Mouse (Mus musculus): ENCODE data around the gene Thada. TPM values are rescaled to one million over a fixed set of nuclear protein-coding genes. Genes with fewer than 3 reads are reported as not detected.
A peak's percentile ranks its signal among the peaks of the same experiment; 100 is the strongest.

Thada gene
- polyA plus RNA-seq, 1 experiment, result 9.4 TPM

- Histone ChIP-seq H3K27me3 (replicated peaks; ENCODE audit: control insufficient read depth, insufficient read depth, low read length) (no peaks in the 10 kb centered on the region), H3K4me3 (ENCODE audit: insufficient read depth, low read depth, low read length) (no peak overlapping the region), H3K36me3 (ENCODE audit: control insufficient read depth, insufficient read depth, low read length) (no peaks in the 10 kb centered on the region), H3K4me1 (ENCODE audit: control insufficient read depth, insufficient read depth, low read length) (no peaks in the 10 kb centered on the region), H3K27ac (ENCODE audit: insufficient read depth, low read depth, low read length) (no peak overlapping the region)
- 47% methylated on average over 4 of the region's 4 CpGs for WGBS
- DNase-seq, result peak; percentile 16
- TF ChIP-seq CTCF (conservative IDR thresholded peaks at IDR 0.05; ENCODE audit: insufficient read depth, insufficient read length, low read depth, low read length) (no peak), POLR2A (IDR thresholded peaks at IDR 0.05; ENCODE audit: low read depth, low read length) (no peak)
Observed at GRCm38 (mm10) chr17:84474312-84474711, 8.3 kb upstream of the Thada start.

- Histone ChIP-seq H3K27me3 (replicated peaks; ENCODE audit: control insufficient read depth, insufficient read depth, low read length) (no peaks in the 10 kb centered on the region), H3K36me3 (ENCODE audit: control insufficient read depth, insufficient read depth, low read length) (peaks cover 2% of the 10 kb centered on the region), H3K27ac (ENCODE audit: insufficient read depth, low read depth, low read length) (no peak overlapping the region), H3K4me3 (ENCODE audit: insufficient read depth, low read depth, low read length) (no peak overlapping the region), H3K4me1 (ENCODE audit: control insufficient read depth, insufficient read depth, low read length) (no peaks in the 10 kb centered on the region)
- DNase-seq, result no peak
- WGBS, result 52% methylated on average over 4 of the region's 4 CpGs
- TF ChIP-seq POLR2A (IDR thresholded peaks at IDR 0.05; ENCODE audit: low read depth, low read length), result no peak
Observed at GRCm38 (mm10) chr17:84435012-84435411, 31.0 kb downstream of the Thada start.

GRCm38 (mm10) chr17:84434233-84434632, 31.8 kb downstream of the Thada start:
- no peak for DNase-seq
- TF ChIP-seq CTCF (conservative IDR thresholded peaks at IDR 0.05; ENCODE audit: insufficient read depth, insufficient read length, low read depth, low read length) (no peak), POLR2A (IDR thresholded peaks at IDR 0.05; ENCODE audit: low read depth, low read length) (no peak)
- Histone ChIP-seq H3K36me3 (ENCODE audit: control insufficient read depth, insufficient read depth, low read length) (peaks cover 2% of the 10 kb centered on the region), H3K4me1 (ENCODE audit: control insufficient read depth, insufficient read depth, low read length) (no peaks in the 10 kb centered on the region), H3K27me3 (replicated peaks; ENCODE audit: control insufficient read depth, insufficient read depth, low read length) (no peaks in the 10 kb centered on the region), H3K27ac (ENCODE audit: insufficient read depth, low read depth, low read length) (no peak overlapping the region), H3K4me3 (ENCODE audit: insufficient read depth, low read depth, low read length) (no peak overlapping the region)

- H3K36me3 ChIP-seq (ENCODE audit: control insufficient read depth, insufficient read depth, low read length), result peaks cover 4% of the 10 kb centered on the region
- H3K4me1 ChIP-seq (ENCODE audit: control insufficient read depth, insufficient read depth, low read length), result no peaks in the 10 kb centered on the region
- H3K4me3 ChIP-seq (ENCODE audit: insufficient read depth, low read depth, low read length), result no peak overlapping the region
- 49% methylated on average over 5 of the region's 5 CpGs for WGBS
- TF ChIP-seq CTCF (conservative IDR thresholded peaks at IDR 0.05; ENCODE audit: insufficient read depth, insufficient read length, low read depth, low read length), result no peak
- no peak for TF ChIP-seq POLR2A (IDR thresholded peaks at IDR 0.05; ENCODE audit: low read depth, low read length)
- no peak overlapping the region for H3K27ac ChIP-seq (ENCODE audit: insufficient read depth, low read depth, low read length)
- H3K27me3 ChIP-seq (replicated peaks; ENCODE audit: control insufficient read depth, insufficient read depth, low read length), result no peaks in the 10 kb centered on the region
- no peak for DNase-seq
Observed at GRCm38 (mm10) chr17:84431991-84432390, 34.0 kb downstream of the Thada start.

DNA sequence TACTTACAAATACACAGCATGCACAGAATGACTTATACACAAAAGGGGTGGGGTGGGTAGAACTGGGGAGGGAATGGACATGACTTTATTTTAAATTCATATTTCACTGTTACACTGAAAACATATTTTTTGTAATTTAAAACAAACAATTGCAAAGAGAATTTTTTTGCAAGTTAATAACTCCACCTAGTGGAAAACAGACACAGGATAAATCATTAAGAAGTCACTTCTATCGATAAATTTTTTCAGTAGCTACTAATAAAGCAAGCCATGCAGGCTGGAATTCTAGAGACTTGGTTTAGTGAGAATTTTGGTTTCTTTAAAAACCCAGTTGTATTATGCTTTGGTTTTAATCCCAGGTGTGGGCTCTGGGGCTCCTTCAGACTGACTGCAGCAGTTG, 41.7 kb downstream of the Thada start:
- WGBS, result 60% methylated on average over 1 of the region's 1 CpGs
- no peak for TF ChIP-seq CTCF (conservative IDR thresholded peaks at IDR 0.05; ENCODE audit: insufficient read depth, insufficient read length, low read depth, low read length)
- no peak for TF ChIP-seq POLR2A (IDR thresholded peaks at IDR 0.05; ENCODE audit: low read depth, low read length)

GRCm38 (mm10) chr17:84422916-84423315, 43.1 kb downstream of the Thada start:
- TF ChIP-seq POLR2A (IDR thresholded peaks at IDR 0.05; ENCODE audit: low read depth, low read length) (no peak), CTCF (conservative IDR thresholded peaks at IDR 0.05; ENCODE audit: insufficient read depth, insufficient read length, low read depth, low read length) (no peak)
- no peak for DNase-seq

More for the DNA sequence above, 41.7 kb downstream of the Thada start:
- Histone ChIP-seq H3K4me1 (ENCODE audit: control insufficient read depth, insufficient read depth, low read length) (no peaks in the 10 kb centered on the region), H3K27ac (ENCODE audit: insufficient read depth, low read depth, low read length) (no peak overlapping the region), H3K4me3 (ENCODE audit: insufficient read depth, low read depth, low read length) (no peak overlapping the region), H3K27me3 (replicated peaks; ENCODE audit: control insufficient read depth, insufficient read depth, low read length) (no peaks in the 10 kb centered on the region), H3K36me3 (ENCODE audit: control insufficient read depth, insufficient read depth, low read length) (peaks cover 7% of the 10 kb centered on the region)
- no peak for DNase-seq

DNA sequence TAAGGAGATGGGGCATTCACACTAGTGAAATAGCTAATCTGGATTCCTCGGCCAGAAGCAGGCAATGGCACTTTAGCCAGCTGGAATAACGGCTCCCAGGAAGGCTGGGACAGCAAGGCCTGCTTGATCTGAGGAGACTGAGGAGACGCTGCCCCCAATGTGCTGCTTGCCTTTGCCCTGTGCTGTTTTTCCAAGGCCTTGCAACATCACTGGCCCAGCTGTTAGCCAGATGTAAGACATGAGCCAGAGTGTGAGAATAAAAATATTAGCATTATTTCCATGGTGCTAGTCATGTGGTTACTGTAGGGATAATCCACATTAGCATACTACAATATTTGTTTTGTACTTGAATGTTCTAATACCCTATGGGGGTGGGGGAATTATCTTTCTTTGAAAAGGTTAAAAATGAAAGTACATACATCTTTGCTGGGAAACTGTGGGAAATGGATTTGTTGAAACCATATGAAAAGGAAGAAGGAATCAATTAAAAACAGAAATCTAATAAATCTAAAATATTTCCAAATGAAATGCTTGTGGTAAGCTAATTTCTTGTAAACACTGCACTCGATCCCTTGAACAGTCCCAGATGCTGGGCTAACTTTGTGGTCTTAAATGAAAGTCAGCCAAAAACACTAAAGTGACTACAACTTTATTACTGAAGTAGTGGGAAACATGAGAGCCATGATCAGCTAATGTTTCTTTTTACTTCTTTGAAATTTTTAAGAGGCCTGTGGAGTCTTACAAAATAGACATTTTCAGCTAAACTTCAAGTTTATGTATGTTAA, 43.8 kb downstream of the Thada start:
- Histone ChIP-seq H3K4me1 (ENCODE audit: control insufficient read depth, insufficient read depth, low read length) (no peaks in the 10 kb centered on the region), H3K4me3 (ENCODE audit: insufficient read depth, low read depth, low read length) (no peak overlapping the region), H3K36me3 (ENCODE audit: control insufficient read depth, insufficient read depth, low read length) (peaks cover 5% of the 10 kb centered on the region), H3K27ac (ENCODE audit: insufficient read depth, low read depth, low read length) (no peak overlapping the region), H3K27me3 (replicated peaks; ENCODE audit: control insufficient read depth, insufficient read depth, low read length) (no peaks in the 10 kb centered on the region)
- TF ChIP-seq POLR2A (IDR thresholded peaks at IDR 0.05; ENCODE audit: low read depth, low read length) (no peak), CTCF (conservative IDR thresholded peaks at IDR 0.05; ENCODE audit: insufficient read depth, insufficient read length, low read depth, low read length) (no peak)
- WGBS, result 79% methylated on average over 4 of the region's 4 CpGs
- DNase-seq, result peak; percentile 36

More at GRCm38 (mm10) chr17:84422916-84423315, 43.1 kb downstream of the Thada start:
- H3K4me1 ChIP-seq (ENCODE audit: control insufficient read depth, insufficient read depth, low read length), result no peaks in the 10 kb centered on the region
- H3K36me3 ChIP-seq (ENCODE audit: control insufficient read depth, insufficient read depth, low read length), result peaks cover 5% of the 10 kb centered on the region
- no peak overlapping the region for H3K4me3 ChIP-seq (ENCODE audit: insufficient read depth, low read depth, low read length)
- peak overlapping the region; percentile 55; the same call in 1 of the 2 replicates for H3K27ac ChIP-seq (ENCODE audit: insufficient read depth, low read depth, low read length)
- H3K27me3 ChIP-seq (replicated peaks; ENCODE audit: control insufficient read depth, insufficient read depth, low read length), result no peaks in the 10 kb centered on the region
- WGBS, result 77% methylated on average over 8 of the region's 8 CpGs
